ENCODE assay signal across 10 mouse cellular contexts in the genomic region with DNA sequence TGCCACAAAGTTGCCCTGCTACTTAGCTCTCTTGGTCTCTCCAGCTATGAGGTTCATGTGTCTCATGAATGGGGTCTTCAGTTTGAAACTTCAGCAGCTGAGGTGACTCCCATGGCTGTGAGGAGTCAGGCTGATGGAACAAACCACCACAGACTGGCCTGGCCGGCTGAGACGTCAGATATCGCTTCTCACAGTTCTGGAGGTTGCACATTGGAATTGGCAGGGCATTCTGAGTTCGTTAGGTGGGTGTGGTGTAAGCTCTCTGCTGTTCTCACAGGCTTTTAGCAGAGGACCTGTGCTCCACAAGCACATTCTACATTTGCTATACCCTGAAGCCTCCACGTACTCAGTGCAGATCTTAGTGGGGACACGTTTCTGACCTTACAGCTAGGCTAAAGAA.
DNase-seq lines count a peak whose midpoint lies in the region; ATAC-seq lines count a peak whose summit lies in the region.
"Had no signal": no experiment of that assay in that cellular context is flagged by ENCODE, and none has a peak within 500 bp of the region (broad histone marks: within the 10 kb centered on the region; RNA-seq: fewer than 3 reads in every experiment).

No protein-coding gene starts in this region.

- H3K9me3 ChIP-seq in hindbrain, embryonic 10.5 days, result no peaks in the 10 kb centered on the region
- no peaks in the 10 kb centered on the region for H3K9me3 ChIP-seq in hindbrain, embryonic 12.5 days (replicated peaks)
- no peaks in the 10 kb centered on the region for H3K9me3 ChIP-seq in heart, embryonic 16.5 days (replicated peaks; ENCODE audit: control insufficient read depth, low read length)
- no peaks in the 10 kb centered on the region for H3K9me3 ChIP-seq in midbrain, embryonic 13.5 days

- H3K27me3 ChIP-seq in hindbrain, embryonic 10.5 days (ENCODE audit: insufficient read depth, poor library complexity, severe bottlenecking), result no peaks in the 10 kb centered on the region
- H3K27me3 ChIP-seq in hindbrain, embryonic 12.5 days, result no peaks in the 10 kb centered on the region
- H3K27me3 ChIP-seq in heart, embryonic 16.5 days (ENCODE audit: control insufficient read depth, insufficient read depth, low read length), result no peaks in the 10 kb centered on the region
- H3K27me3 ChIP-seq in midbrain, embryonic 13.5 days, result no peaks in the 10 kb centered on the region

- peaks cover 47% of the 10 kb centered on the region for H3K4me1 ChIP-seq in hindbrain, embryonic 10.5 days (replicated peaks)
- peaks cover 16% of the 10 kb centered on the region; the same call in 1 of the 2 replicates for H3K4me1 ChIP-seq in hindbrain, embryonic 12.5 days
- H3K4me1 ChIP-seq in brown adipose tissue, adult 24 weeks (ENCODE audit: control insufficient read depth, insufficient read depth, insufficient read length, low read length), result peaks cover 23% of the 10 kb centered on the region
- H3K4me1 ChIP-seq in heart, embryonic 16.5 days (ENCODE audit: control insufficient read depth, insufficient read depth, low read length), result peaks cover 76% of the 10 kb centered on the region
- H3K4me1 ChIP-seq in midbrain, embryonic 13.5 days (replicated peaks), result peaks cover 4% of the 10 kb centered on the region

- H3K36me3 ChIP-seq in hindbrain, embryonic 10.5 days, result no peaks in the 10 kb centered on the region
- no peaks in the 10 kb centered on the region for H3K36me3 ChIP-seq in hindbrain, embryonic 12.5 days
- H3K36me3 ChIP-seq in heart, embryonic 16.5 days (ENCODE audit: control insufficient read depth, insufficient read depth), result no peaks in the 10 kb centered on the region
- H3K36me3 ChIP-seq in midbrain, embryonic 13.5 days, result no peaks in the 10 kb centered on the region

- H3K9ac ChIP-seq in hindbrain, embryonic 12.5 days, result no peak overlapping the region
- H3K9ac ChIP-seq in heart, embryonic 16.5 days (ENCODE audit: low read length), result no peak overlapping the region
- no peak overlapping the region for H3K9ac ChIP-seq in midbrain, embryonic 13.5 days (replicated peaks)

- ATAC-seq in hindbrain, embryonic 12.5 days (ENCODE audit: low FRiP score), result no peak
- no peak; the same call in 1 of the 2 replicates for ATAC-seq in heart, embryonic 16.5 days (replicated peaks; ENCODE audit: extremely low read depth, insufficient read depth, low FRiP score)
- ATAC-seq in megakaryocyte-erythroid progenitor cell, adult 5-6 weeks (replicated peaks; ENCODE audit: low FRiP score, low TSS enrichment, poor library complexity, severe bottlenecking), result peak; percentile 80
- ATAC-seq in midbrain, embryonic 13.5 days, result no peak

- H3K4me2 ChIP-seq in hindbrain, embryonic 12.5 days (replicated peaks), result no peak overlapping the region
- H3K4me2 ChIP-seq in heart, embryonic 16.5 days (ENCODE audit: low read depth, low read length), result peak overlapping the region; percentile 22; the same call in 1 of the 2 replicates
- no peak overlapping the region for H3K4me2 ChIP-seq in midbrain, embryonic 13.5 days (replicated peaks)

- H3K4me3 ChIP-seq in hindbrain, embryonic 10.5 days, result no peak overlapping the region
- H3K4me3 ChIP-seq in hindbrain, embryonic 12.5 days, result no peak overlapping the region
- H3K4me3 ChIP-seq in brown adipose tissue, adult 24 weeks (ENCODE audit: insufficient read depth, low read depth, low read length), result no peak overlapping the region
- no peak overlapping the region for H3K4me3 ChIP-seq in heart, embryonic 16.5 days (ENCODE audit: low read length)
- H3K4me3 ChIP-seq in midbrain, embryonic 13.5 days (replicated peaks), result no peak overlapping the region

- WGBS in hindbrain, embryonic 10.5 days, result 56% methylated on average over 6 of the region's 6 CpGs
- WGBS in hindbrain, embryonic 12.5 days, result 57% methylated on average over 6 of the region's 6 CpGs
- 12% methylated on average over 6 of the region's 6 CpGs for WGBS in heart, embryonic 16.5 days
- WGBS in midbrain, embryonic 13.5 days, result 68% methylated on average over 6 of the region's 6 CpGs

- intact Hi-C loops in left cerebral cortex, postnatal 10 days (cut with DNase I), result no loop called here
- intact Hi-C loops in left cerebral cortex, postnatal 36 days (cut with DNase I), result loop anchor here (5.0 kb wide), 2 partner anchors 69 to 134 kb away; no protein-coding TSS in a partner anchor

- no peak for DNase-seq in hindbrain, embryonic 10.5 days (ENCODE audit: low spot score)
- DNase-seq in left cerebral cortex, postnatal 10 days (ENCODE audit: extremely low spot score in 1 of 2, low spot score in 2 of 2), result no peak
- DNase-seq in left cerebral cortex, postnatal 36 days (ENCODE audit: low spot score in 2 of 2), result no peak
- DNase-seq: B cell, adult 2 months; embryo, embryonic 11 days had no signal

- H3K27ac ChIP-seq in hindbrain, embryonic 10.5 days, result peak overlapping the region; percentile 59
- no peak overlapping the region for H3K27ac ChIP-seq in hindbrain, embryonic 12.5 days
- peak overlapping the region; percentile 58; the same call in 1 of the 2 replicates for H3K27ac ChIP-seq in brown adipose tissue, adult 24 weeks (replicated peaks; ENCODE audit: low read depth, low read length)
- peak overlapping the region; percentile 46 for H3K27ac ChIP-seq in heart, embryonic 16.5 days (ENCODE audit: low read length)
- H3K27ac ChIP-seq in midbrain, embryonic 13.5 days, result no peak overlapping the region

Comparison
In these comparisons a context has a peak if more than half of its experiments do, and no peak if none do; other contexts are left out.
1. H3K27ac ChIP-seq: peak in hindbrain, embryonic 10.5 days (single experiment), brown adipose tissue, adult 24 weeks (single experiment) and heart, embryonic 16.5 days (single experiment); none in hindbrain, embryonic 12.5 days (single experiment) and midbrain, embryonic 13.5 days (single experiment).